Mouse (Mus musculus): ENCODE measurements around the gene Tbc1d21. TPM values are rescaled to one million over a fixed set of nuclear protein-coding genes. Genes with fewer than 3 reads are reported as not detected.
A peak's percentile ranks its signal among the peaks of the same experiment; 100 is the strongest.

Tbc1d21 gene
- total and polyA plus RNA-seq, 2 experiments from 2014 or later = not detected

DNA sequence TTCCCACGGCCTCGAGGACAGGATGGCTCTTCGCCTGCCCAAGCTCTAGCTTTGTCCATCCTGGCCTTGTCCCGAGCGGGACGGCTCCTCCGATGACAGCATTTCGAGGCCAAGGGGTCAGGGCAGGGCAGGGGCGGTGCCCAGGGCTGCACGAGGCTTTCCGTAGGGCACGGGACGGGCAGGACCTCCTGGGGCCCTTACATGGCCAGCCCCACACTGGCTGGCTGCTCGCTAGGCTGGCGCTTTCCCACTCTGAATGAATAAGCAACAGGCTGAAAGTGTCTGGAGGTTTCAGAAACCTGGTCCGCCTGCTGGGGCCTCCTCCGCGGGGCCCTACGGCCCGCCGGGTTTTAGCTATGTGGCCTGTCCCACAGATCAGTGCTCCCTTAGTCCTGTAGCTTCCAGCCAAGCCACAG is 57.3 kb downstream of the Tbc1d21 start, which contains the start of gene Loxl1:
TSS of gene Loxl1 (minus strand) at position 243 of the 416 bp plus-strand sequence.
- H3K4me2 ChIP-seq (ENCODE audit: low read depth) = peak within 1 kb of the TSS; percentile 52
- H3K36me3 ChIP-seq (ENCODE audit: insufficient read depth) = no peaks in the 10 kb centered on the region
- peaks cover 9% of the 10 kb centered on the region; the same call in 1 of the 2 replicates for H3K27me3 ChIP-seq (ENCODE audit: insufficient read depth, low read length)
- DNase-seq (peak; percentile 57), ATAC-seq (peak; percentile 63)
- TF ChIP-seq CTCF (IDR thresholded peaks at IDR 0.05; ENCODE audit: low read depth) = no peak
- 2% methylated on average over 21 of the region's 21 CpGs for WGBS
- peak within 1 kb of the TSS; percentile 37 for H3K4me3 ChIP-seq (ENCODE audit: low read depth, low read length)
- H3K4me1 ChIP-seq (ENCODE audit: insufficient read depth) = no peaks in the 10 kb centered on the region
- no peaks in the 10 kb centered on the region for H3K9me3 ChIP-seq (ENCODE audit: low read length)
- H3K27ac ChIP-seq (ENCODE audit: low read depth, low read length) = no peak within 1 kb of the TSS
- H3K9ac ChIP-seq = peak within 1 kb of the TSS; percentile 40

DNA sequence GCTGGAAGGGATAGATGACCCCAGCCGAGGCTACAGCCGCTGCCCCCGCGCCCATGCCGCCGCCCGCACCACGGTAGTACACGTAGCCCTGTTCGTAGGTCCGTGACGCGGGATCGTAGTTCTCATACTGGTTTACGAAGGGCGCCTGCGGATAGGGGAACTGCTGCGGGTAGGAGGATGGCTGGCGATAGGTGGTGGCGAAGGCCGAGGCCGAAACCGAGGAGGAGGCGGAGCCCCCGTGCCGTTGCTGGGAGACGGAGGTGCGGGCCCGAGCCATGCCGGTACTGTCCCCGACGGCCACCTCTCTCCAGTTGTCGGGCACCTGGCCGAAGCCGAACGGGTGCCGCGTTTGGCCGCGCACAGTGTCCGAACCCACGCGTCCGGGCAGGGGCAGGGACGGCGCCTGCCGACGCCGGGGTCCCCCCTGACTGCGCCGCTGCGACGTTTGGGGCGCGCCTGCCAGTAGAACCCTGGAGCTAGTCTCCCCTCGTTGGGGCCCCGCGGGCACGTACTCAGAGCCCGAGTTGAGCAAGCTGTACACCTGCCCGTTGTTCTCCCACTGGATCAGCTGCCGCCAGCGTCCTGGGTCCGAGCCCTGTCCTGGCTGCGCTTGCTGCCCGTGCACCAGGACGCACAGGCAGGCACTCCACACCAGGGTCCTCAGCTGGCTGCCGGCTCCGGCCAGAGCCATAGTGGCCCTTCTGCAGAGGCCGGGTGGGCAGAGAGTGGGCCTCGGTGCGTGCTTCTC is 57.9 kb downstream of the Tbc1d21 start:
- no peak overlapping the region for H3K27ac ChIP-seq (ENCODE audit: low read depth, low read length)
- H3K4me3 ChIP-seq (ENCODE audit: low read depth, low read length) = peak overlapping the region; percentile 37
- peaks cover 9% of the 10 kb centered on the region; the same call in 1 of the 2 replicates for H3K27me3 ChIP-seq (ENCODE audit: insufficient read depth, low read length)
- TF ChIP-seq CTCF (IDR thresholded peaks at IDR 0.05; ENCODE audit: low read depth) = no peak
- DNase-seq (no peak), ATAC-seq (peak; percentile 12)
- H3K9ac ChIP-seq = peak overlapping the region; percentile 40
- no peaks in the 10 kb centered on the region for H3K36me3 ChIP-seq (ENCODE audit: insufficient read depth)
- peak overlapping the region; percentile 52 for H3K4me2 ChIP-seq (ENCODE audit: low read depth)
- 2% methylated on average over 71 of the region's 72 CpGs for whole genome bisulfite sequencing
- no peaks in the 10 kb centered on the region for H3K9me3 ChIP-seq (ENCODE audit: low read length)
- no peaks in the 10 kb centered on the region for H3K4me1 ChIP-seq (ENCODE audit: insufficient read depth)

DNA sequence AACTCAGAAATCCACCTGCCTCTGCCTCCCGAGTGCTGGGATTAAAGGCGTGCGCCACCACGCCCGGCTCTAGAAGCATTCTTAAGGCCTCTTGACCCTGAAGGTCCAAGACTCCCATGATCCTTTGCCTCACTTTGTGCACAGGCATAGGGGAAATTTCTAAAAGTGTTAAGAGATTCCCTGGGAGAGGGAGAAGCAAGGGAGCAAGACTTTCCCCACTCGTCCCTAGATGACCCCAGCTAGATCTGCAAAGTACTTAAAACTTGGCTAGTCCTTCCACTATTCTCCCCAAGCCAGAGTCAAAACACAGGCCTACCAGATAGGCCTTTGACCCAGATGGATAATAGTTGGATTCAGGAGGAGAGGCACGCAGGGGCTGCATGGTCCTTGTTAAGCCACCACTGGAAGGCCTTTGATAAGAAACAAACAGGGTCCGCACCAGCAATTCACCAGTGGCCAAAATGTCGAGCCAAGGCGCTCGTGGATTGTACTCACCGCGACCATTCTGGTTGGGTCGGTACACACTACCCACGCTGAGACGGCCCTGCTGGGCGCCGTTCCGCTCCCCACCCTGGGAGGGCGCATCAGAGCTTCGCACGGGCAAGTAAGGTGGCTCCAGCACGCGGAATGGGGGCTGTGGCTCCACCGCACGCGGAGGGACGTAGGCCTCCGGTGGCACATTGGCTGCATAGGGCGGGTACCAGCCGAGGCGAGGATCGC is 58.9 kb downstream of the Tbc1d21 start:
- peaks cover 9% of the 10 kb centered on the region; the same call in 1 of the 2 replicates for H3K27me3 ChIP-seq (ENCODE audit: insufficient read depth, low read length)
- ATAC-seq (no peak), DNase-seq (no peak)
- no peaks in the 10 kb centered on the region for H3K4me1 ChIP-seq (ENCODE audit: insufficient read depth)
- H3K27ac ChIP-seq (ENCODE audit: low read depth, low read length) = no peak overlapping the region
- peak overlapping the region; percentile 52 for H3K4me2 ChIP-seq (ENCODE audit: low read depth)
- H3K9ac ChIP-seq = no peak overlapping the region
- no peak overlapping the region for H3K4me3 ChIP-seq (ENCODE audit: low read depth, low read length)
- TF ChIP-seq CTCF (IDR thresholded peaks at IDR 0.05; ENCODE audit: low read depth) = peak; percentile 40
- no peaks in the 10 kb centered on the region for H3K9me3 ChIP-seq (ENCODE audit: low read length)
- H3K36me3 ChIP-seq (ENCODE audit: insufficient read depth) = no peaks in the 10 kb centered on the region
- 60% methylated on average over 33 of the region's 33 CpGs for WGBS

DNA sequence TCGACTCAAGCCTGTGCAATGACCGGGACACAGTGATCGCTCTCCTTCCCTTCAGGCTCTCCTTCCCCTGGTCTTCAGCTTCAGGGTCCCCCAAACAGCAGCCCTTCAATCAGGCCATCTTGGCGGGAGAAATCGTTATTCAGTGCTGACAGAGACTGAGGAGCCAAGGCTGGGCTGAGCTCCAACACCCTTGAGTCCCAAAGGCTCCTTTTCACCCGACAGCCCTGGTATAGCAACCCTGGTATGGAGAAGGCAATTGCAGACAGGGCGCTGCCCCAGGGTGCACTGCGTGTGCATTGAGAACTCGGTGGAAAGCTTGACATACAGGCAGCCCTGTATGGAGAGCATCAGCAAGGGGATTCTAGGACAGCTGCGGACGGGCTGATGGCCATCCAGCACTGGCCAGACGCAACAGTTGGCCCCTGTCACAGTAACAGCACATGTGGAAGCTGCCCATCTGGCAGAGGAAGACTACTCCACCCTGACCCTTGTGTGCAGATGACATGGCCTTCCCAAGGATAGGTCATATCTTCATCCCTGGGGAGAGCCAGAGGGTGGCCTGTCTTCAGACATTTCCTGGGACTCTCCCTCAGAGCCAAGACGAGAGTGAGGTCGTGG is 60.1 kb downstream of the Tbc1d21 start:
- WGBS = 59% methylated on average over 14 of the region's 14 CpGs
- H3K4me2 ChIP-seq (ENCODE audit: low read depth) = no peak overlapping the region

More for the DNA sequence above, 60.1 kb downstream of the Tbc1d21 start:
- Histone ChIP-seq H3K36me3 (ENCODE audit: insufficient read depth) (no peaks in the 10 kb centered on the region), H3K27ac (ENCODE audit: low read depth, low read length) (no peak overlapping the region), H3K9me3 (ENCODE audit: low read length) (no peaks in the 10 kb centered on the region), H3K4me1 (ENCODE audit: insufficient read depth) (no peaks in the 10 kb centered on the region), H3K9ac (no peak overlapping the region), H3K27me3 (ENCODE audit: insufficient read depth, low read length) (peaks cover 9% of the 10 kb centered on the region; the same call in 1 of the 2 replicates), H3K4me3 (ENCODE audit: low read depth, low read length) (no peak overlapping the region)
- ATAC-seq (no peak), DNase-seq (no peak)
- no peak for TF ChIP-seq CTCF (IDR thresholded peaks at IDR 0.05; ENCODE audit: low read depth)

Other genes with a start within 250 kb of the Tbc1d21 start
- 31.0 and 45.8 TPM in 2 replicates for gene Islr, start 166.1 kb downstream of the Tbc1d21 start, total RNA-seq (2014; rRNA removed)
- 27.4 and 32.2 TPM in 2 replicates for gene Islr, start 166.1 kb downstream of the Tbc1d21 start, polyA plus RNA-seq (2015; fragmentation: Nextera tagmentation; extraction: Ambion mirVana)
- 612 and 779 TPM in 2 replicates for gene Islr2, start 166.1 kb downstream of the Tbc1d21 start, total RNA-seq (2014; rRNA removed)
- gene Islr2, start 166.1 kb downstream of the Tbc1d21 start, polyA plus RNA-seq (2015; fragmentation: Nextera tagmentation; extraction: Ambion mirVana) = 54.0 and 58.3 TPM in 2 replicates
- gene Pml, start 120.7 kb downstream of the Tbc1d21 start, total RNA-seq (2014; rRNA removed) = 3.4 and 4.8 TPM in 2 replicates
- gene Pml, start 120.7 kb downstream of the Tbc1d21 start, polyA plus RNA-seq (2015; fragmentation: Nextera tagmentation; extraction: Ambion mirVana) = 2.6 and 3.7 TPM in 2 replicates
- 148 and 149 TPM in 2 replicates for gene Stoml1, start 117.3 kb downstream of the Tbc1d21 start, total RNA-seq (2014; rRNA removed)
- gene Stoml1, start 117.3 kb downstream of the Tbc1d21 start, polyA plus RNA-seq (2015; fragmentation: Nextera tagmentation; extraction: Ambion mirVana) = 142 and 144 TPM in 2 replicates
- gene Loxl1, start 57.3 kb downstream of the Tbc1d21 start, total RNA-seq (2014; rRNA removed) = 6.0 and 9.4 TPM in 2 replicates
- gene Loxl1, start 57.3 kb downstream of the Tbc1d21 start, polyA plus RNA-seq (2015; fragmentation: Nextera tagmentation; extraction: Ambion mirVana) = 8.0 and 9.6 TPM in 2 replicates
- 65.3 and 71.5 TPM in 2 replicates for gene Insyn1, start 118.1 kb upstream of the Tbc1d21 start, total RNA-seq (2014; rRNA removed)
- gene Insyn1, start 118.1 kb upstream of the Tbc1d21 start, polyA plus RNA-seq (2015; fragmentation: Nextera tagmentation; extraction: Ambion mirVana) = 6.0 TPM in 2 replicates
- 21.1 and 26.0 TPM in 2 replicates for gene Cd276, start 185.0 kb upstream of the Tbc1d21 start, total RNA-seq (2014; rRNA removed)
- 23.7 and 26.2 TPM in 2 replicates for gene Cd276, start 185.0 kb upstream of the Tbc1d21 start, polyA plus RNA-seq (2015; fragmentation: Nextera tagmentation; extraction: Ambion mirVana)
- gene Nptn, start 211.8 kb upstream of the Tbc1d21 start, total RNA-seq (2014; rRNA removed) = 275 and 298 TPM in 2 replicates
- gene Nptn, start 211.8 kb upstream of the Tbc1d21 start, polyA plus RNA-seq (2015; fragmentation: Nextera tagmentation; extraction: Ambion mirVana) = 231 and 236 TPM in 2 replicates